Mouse (Mus musculus) fibroblast of lung, adult 2 months (primary cell): Measurements from ENCODE around the gene Lyve1.
"Not testable (repeated sequence)": the region's sequence is repeated elsewhere in the genome, so short reads cannot be mapped to it uniquely, and the experiment has no call there.

Source experiments
- DNase-seq: peaks from one replicate; pipeline ENCODE4 v3.0.0-alpha.2; 2011; ENCODE audit warnings: low read depth

Lyve1 gene

DNA sequence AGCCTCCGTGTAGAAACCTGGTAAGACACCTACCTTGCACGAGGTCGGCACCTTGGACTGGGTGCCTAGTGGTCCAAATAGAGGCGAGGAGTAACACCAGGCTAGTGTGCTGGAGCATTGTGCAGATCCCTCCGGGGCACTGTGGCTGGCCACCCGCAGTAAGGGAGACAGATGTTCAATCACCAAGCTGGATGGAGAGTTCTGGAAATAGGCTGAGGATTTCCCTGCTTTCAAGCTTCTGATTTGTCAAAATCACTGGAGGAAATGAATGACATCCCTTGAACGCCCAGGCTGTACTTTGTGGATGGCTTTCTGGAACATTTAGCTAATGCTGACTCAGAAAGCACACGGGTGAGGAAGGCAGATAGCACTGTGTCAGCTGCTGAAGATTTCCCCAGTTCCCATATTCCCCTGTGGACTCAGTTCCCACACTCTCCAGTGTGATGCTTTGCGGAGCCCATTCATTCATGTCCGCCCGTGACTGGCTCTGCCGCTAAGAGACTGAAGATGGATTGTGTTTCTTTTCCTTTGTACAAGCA is at the start of gene Lyve1:
Gene Lyve1 (minus strand): TSS at position 489 of the 539 bp plus-strand sequence.
- DNase-seq: no peak

DNA sequence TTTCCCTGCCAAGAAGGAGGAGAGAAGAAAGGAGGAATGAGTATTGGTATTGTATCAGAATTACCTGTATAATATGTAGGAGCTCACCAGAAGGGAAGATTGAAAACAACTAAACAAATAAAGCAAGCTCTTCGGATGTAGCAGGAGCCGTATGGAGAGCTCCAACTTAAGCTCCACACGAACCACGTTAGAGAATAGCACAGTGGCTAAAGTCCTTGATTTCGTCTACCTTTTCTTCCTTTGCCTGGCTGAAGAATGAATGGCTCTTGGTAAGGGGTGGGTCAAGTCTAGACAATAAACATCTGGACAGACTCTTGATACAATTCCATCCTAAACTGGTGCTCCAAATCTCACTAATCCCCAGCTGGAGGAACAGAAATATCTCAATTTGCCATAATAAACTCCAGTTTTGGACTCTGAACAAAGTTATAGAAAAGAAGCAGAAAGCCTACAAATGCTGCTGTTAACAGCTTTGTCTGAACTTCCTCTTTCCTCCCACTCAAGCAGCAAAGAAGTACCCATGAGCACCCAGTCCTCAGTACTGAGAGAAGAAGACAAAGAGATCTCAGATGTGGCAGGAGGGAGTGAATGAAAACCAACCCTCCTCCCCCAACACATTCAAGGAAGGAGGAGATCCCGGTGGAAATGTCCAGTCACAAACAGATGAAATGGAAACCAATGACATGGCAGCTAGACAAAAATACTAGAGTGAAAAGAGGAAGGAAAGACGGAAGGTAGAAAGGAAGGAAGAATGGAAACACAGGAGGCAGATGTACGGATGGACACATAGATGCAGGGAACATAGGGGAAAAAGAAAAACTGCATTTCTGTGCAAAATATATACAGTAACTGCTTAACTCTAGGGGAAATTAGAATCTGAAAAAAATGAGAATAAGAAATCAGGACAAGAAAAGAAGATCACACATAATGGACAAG is 45.4 kb upstream of the Lyve1 start:
- DNase-seq: no peak

DNA sequence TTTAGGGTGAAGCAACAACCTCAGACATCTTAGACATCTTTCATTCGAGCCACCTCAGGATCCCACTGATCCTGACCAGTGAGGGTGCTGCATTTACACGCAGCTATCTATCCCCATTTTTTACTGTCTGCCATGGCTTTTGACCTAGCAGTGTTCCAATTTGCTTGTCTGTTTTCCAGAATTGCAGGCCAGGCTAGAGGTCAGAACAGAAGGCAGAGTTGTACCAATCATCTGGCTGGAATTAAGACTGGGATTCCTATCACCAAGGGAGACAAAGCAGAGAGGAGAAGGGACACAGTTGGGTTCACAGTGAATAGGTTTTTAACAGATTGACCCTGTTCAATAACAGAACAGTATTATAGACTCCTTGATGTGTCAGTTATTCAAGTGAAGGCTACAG is 43.5 kb upstream of the Lyve1 start:
- no peak for DNase-seq

DNA sequence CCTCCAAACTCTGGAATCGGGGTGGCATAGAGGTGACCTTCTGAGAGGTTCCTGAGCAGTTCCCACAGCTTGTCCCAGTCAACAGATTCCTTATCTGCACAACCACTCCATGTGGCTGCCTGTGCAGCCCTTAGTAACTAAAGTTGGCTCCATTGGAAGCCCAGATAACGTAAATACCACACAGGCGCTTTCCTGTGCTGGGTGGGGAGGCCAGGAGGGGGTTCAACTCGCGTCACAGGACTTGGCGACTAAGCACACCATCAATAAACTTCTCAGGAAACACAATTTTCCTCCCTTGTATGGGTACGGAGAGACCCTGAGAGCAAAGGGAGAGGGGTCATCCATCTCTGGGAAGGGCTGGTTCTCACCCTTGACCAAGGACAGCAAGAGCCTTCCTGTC is 40.2 kb upstream of the Lyve1 start:
- no peak for DNase-seq

DNA sequence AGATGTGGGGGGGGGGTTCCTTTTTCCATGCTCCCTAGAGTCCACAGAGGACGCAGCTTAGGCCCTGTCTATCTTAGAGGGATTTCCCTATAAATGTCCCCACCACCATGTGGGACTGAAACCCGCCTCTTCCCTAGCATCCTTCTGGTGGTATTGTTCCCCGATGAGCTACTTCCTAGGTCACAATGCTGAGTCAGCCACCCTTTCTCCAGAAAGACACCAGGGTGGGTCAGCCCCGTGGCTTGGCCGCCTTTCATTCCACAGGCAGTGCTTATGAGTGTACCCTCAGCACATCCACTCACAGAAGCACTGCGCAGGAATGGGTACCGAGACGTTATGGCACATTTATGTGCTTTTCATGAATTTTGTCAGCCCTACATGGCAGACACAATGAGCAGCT is 34.2 kb upstream of the Lyve1 start:
- DNase-seq: no peak

DNA sequence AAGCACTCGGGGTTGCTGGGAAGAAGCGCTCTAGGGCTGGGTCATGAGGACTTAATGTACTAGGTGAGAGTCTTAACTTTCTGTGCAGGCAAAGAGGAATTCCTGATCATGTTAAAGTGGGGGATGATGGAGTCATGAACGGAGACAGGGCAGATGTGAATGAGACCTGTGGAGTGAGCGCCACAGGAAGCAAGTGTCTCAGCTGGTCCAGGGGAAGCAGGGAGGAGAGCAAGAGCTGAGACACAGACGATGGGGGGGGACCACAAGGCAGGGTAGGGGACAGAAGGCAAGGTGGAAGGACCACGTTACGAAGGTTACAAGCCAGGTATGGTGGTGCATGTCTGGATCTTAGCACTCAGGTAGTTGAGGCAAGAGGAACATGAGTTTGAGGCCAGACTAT is 33.4 kb upstream of the Lyve1 start:
- no peak for DNase-seq

DNA sequence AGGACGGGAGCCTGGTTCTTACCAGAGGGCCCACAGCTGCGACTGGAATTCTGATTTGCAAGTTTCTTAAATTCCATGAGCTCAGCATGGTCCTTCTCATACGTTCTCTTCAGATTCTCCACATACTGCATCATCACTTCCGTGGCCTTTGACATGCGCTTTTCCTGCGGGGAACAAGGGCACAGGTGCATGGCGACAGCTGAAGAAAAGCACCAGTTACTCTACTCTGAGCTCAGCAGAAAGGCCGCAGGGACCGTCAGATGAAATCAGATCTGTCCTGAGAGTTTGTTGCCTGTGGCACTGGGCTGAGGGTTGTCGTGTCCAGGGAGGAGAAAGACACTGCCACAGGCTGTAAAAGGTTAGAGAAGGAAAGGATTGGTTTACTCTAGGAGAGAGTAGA is 32.7 kb upstream of the Lyve1 start:
- DNase-seq: not testable (repeated sequence)

DNA sequence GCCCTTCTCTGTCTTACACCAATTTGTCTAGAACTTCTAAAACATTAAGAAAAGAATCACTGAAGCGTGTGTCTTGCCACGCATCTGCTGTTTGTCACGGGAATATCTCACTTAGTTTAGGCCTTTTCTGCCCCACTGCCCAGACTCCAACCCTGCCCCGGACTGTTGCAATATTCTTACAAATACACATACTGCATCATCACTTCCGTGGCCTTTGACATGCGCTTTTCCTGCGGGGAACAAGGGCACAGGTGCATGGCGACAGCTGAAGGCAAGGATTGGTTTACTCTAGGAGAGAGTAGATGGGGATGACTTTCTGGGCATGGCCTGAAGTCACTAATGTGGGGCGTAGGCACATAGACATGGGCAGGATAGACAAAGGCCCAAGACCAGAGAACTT is 31.6 kb upstream of the Lyve1 start:
- DNase-seq: no peak

DNA sequence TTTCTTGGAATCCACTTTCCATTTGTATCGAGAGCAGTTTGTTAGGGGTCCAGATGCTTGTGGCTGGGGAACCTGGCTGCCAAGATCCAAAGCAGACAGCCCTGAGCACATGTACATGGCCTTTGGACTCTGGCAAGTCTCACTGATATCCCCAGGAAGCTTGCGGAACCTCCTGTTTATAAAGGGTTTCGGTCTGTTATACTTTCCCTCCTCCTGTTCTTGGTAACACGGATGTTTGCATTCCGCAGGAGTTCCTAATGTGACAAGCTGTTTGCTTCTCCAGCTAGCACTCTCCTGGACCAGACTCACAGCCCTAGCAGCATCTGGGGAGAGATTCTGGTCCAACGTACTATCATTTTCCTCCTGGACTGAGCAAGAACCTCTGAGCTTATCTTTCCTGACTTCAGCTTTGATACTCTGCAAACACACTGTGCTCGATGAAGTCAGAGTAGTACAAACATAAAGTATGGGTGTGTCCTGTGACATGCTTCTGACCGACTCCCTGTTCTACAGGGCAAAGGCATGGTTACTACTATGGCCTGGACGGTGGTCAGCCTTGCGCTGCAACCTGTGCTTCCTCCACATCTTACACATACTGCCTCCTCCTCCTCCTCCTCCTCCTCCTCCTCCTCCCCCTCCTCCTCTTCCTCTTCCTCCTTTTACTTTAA is 31.0 kb upstream of the Lyve1 start:
- DNase-seq: no peak

DNA sequence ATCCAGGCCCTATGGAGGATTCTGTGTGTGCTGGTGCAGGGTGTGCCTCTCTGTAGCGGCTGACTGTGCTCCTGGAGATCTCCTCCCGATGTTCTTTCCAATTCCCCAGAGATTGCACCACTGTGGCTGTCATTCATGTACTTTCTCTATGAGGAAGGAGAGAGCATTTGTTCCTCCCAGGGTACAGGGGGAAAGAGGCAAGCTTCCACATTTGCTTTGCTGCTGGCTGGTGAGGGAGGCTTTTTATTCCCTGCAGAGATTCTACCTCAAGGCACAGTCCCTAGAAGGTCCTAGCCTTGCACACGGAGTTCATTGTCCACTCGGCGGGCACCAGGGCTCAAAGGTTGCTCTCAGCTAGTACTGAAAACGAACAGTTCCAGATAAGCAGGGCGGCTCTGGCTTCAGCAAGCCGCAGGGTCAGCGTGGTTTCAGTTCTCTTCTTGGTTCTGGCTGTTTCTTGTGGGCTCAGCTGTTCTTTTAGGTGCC is 28.5 kb upstream of the Lyve1 start:
- DNase-seq: no peak

DNA sequence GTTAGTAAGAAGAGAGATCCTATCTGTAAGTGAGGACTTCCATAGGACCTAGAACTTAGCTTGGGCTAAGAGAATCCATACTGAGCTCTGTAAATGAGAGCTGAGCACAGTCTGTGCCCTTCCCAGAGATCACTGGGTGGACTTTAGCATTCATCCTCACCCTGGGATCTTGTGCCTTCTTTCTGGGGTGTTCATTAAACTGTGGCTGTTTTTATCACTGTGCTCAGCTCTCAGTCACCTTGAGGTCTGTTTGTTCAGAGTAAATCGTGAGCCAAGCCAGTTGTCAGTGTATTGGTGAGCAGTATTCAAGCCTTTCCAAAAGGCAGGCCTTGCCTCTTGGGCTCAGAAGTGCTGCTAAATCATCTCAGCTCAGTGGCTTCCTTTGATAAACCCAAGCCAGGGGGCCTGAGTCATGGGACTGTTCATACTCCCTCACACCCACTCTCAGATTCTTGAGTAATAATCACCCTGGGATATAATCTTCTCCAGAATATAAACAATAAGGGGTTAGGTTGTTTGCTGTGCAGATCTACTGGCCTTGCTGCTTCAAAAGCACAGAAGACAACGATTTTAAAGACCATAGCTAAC is 18.8 kb upstream of the Lyve1 start:
- DNase-seq: no peak

DNA sequence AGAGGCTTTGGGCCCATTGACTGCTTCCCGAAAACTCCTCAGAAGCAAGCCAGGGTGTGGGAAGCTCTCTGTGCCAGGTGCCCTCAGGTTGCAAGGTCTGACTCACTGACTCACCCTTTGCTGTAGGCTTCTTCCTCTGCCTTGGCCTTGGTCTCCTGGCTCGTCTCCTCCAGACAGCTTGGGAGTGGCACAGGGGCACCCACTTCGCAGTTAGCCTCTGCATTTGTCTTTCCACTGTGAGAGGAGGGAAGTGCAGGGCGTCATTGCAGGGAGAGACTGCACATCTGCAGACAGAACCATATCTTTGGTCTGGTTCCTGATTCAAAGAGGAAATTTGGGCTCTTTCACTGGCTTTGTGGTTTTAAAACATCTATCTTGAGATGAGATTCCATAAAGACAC is 15.0 kb upstream of the Lyve1 start:
- DNase-seq: no peak

DNA sequence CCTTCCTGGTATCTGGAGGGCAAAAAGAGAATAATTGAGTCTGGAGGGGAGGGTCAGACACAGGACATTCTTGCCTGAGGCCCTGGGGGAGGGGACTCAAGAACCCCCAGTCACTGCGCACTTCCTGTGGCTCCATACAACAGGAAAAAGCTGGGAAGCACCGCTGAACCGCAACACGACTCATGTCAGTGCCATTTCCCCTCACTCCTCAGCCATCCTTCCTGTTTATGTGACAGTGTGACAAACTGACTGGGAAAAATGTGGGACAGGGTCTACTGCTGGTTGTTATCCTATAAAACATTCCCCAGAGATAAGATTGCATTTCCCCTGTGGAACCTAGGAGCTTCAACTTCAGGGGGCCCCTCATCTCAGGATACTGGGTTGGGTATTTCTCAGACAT is 13.9 kb upstream of the Lyve1 start:
- DNase-seq: no peak

DNA sequence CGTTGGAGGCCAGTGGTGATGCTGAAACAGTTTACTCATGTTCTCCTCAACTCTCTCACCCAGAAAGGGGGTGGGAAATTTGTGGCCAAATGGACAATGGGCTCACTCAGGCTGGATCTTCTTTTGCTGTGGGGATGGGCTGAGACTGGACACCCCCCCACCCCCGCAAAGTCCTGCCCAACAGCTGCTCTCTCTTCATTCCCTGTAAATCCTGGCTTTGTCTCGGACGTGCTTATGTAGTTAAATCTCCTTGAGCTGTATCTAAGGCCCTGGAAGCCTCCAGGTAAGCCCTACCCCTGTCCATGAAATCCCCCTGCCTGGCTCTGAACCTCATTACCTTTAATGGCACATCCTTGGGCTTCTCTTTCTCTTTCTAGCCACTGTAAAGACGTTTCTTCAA is 5.8 kb upstream of the Lyve1 start:
- DNase-seq: no peak

DNA sequence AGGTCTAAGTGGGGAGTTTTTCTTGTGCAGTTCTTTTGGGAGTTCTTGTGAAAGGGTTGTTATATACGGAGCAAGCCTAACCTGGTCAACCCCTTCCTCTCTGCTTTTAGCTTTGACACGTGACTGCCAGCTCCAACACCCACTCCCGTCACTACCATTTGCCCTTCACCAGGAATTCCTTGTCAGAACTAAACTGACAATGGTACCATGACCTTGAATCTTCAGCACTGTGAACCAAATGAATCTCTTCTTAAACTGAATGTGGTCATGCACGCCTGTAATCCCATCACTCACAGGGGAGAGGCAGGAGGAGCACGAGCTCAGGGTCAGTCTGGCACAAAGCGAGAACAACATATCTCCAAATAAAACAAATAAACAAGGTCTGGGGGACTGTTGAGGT is 4.1 kb upstream of the Lyve1 start:
- DNase-seq: no peak

DNA sequence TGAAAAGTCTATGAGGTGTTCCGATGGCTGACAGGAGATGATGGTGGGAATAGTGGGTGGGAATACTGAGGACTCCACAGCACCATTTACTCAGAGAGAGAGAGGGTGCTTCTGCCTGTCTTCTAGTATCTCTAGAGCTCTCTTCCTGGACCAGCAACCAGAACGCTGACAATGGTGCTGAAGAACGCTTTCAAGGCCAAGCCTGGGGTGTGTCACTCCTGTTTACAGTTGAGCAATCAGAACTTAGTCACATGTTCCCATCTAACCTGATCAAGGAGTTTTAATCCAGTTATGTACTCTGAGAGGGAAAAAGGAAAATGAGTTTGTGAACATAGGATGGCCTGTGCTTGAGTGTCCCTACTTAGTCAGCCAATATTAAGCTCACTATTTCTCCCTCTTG is 3.0 kb upstream of the Lyve1 start:
- no peak for DNase-seq

DNA sequence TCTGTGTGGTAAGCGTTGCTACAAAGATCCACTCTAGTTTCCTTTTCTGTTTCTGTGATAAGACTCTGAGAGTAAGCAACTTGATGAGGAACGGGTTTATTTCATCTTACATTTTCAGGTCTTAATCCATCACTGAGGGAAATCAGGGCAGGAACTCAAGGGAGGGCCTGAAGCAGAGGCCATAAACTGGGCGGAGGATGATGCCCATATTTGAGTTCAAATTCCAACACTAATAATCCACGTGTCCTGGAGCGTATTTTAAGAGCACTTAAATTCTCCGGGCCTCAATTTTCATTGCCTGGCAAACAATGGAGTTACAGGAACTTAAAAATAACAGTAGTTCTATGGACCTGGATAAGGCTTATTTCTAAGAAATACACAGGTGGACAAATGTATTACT is 2.5 kb upstream of the Lyve1 start:
- DNase-seq: no peak

DNA sequence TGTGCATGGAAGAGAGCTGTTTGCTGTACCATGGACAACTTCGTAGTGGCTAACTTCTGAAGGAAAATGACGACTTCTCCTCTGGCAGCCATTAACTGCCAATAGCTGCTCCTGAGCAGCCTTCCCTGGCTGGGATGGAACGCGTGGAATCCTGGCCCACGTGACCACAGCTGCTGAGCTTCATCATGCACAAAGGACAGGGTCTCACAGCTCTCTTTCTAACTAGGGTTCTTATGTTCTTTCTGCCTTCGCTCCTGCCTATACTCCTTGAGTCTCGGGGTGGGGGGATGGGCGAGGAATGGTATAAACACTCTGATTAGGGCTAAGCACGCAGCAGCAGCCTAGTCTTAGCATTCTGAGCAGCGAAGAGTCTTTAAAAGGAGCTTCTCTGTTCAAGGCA is 2.0 kb upstream of the Lyve1 start:
- no peak for DNase-seq

DNA sequence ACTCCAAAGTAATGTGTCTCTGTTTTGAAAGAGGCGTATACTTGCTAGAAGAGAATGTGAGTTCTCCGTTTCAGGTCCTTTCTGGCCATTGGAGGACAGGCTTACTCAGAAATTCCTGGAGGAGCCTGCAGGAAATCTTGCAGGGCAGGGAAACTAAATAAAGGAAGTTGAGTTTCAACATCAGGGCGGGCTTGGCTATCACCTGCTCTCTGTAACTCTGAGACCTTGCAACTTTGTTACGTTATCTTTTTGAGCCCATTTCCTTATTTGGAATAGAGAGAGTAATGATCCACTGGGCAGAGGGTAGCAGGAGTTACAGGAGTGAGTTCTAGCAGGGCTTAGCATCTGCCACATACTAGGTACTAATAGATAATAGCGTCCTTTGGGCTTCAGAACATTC is 2.9 kb downstream of the Lyve1 start:
- DNase-seq: no peak

DNA sequence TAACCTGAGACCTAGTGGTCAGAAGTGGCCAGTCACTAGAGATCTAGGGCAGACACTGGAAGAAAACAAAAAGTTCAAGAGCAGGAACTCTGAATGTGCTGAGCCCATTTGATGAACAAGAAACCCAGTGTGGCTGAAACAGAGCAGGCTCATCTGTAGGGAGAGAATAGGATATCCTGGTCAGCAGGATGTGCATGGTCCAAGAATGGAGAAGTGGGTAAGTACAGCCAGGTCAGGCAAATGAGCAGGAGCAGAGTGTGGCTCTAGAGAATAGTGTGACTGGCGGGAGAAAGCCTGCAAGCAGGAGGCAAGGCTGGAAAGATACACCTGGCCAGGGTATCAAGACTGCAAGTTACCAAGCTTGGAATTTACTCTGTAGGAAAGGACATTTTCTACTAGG is 7.4 kb downstream of the Lyve1 start:
- DNase-seq: no peak

DNA sequence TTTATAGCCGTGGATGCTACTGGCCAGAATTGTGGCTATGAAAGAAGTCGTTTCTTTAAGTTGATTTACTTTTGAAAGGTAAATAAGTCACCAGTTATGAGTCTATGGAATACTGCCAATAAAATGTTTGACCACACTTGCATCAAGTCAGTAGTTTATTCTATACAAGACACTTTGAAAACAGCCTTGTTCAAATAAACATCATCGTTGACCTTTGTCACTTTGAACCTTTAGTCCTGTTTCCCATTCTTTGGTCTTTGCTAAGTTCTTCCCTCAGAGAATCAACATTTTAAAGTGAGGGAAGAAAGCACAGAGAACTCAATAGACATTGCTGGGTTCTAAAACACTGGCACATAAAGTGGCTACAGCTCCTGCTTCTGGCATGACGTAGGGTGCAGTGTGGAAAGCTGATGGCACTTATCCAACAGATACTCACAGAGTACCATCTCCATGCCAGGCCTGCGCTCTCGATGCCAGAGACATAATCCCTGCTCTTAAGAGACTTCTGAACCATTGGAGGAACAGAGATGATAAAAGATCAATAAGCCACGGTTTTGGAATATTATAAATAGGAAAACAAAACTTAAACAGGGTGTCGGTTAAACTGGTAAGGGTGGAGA is 8.0 kb downstream of the Lyve1 start:
- DNase-seq: no peak

DNA sequence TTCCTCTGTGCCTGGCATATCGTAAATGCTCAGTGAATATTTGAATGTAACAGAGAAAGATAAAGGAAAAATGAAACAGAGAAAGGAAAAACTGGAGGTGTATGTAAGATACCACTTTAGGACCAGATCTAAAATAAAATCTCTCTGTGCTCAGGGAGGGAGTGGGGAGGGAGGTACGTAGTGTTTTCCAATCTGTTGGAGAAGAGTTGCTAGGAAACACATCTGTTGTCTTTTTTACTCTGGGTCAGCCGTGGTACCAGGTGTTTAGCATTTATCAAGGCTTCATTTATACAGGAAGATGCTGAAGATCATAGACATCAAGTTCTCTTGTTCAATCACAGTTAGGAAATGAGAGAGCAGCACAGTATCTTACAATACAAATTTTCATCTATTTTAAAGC is 8.5 kb downstream of the Lyve1 start:
- no peak for DNase-seq
